Mouse (Mus musculus) heart, embryonic 12.5 days (tissue): ENCODE data around the gene Eef1g. TPM values are rescaled to one million over a fixed set of nuclear protein-coding genes. Genes with fewer than 3 reads are reported as not detected.
A peak's percentile ranks its signal among the peaks of the same experiment; 100 is the strongest.

Experiments used
- ATAC-seq: fragments of 200-750 bp; cut with Nextera tagmentation; 2 replicates; pipeline ENCODE4 v1.8.0; 2017; ENCODE audit warnings: moderate TSS enrichment, moderate library complexity; ENCODE audit not compliant: insufficient number of reproducible peaks, low FRiP score
- H3K27ac ChIP-seq: fragments of 300-500 bp; sonication (generic); 2 replicates; pipeline ENCODE4 v1.5.1; 2016; ENCODE audit warnings: mild to moderate bottlenecking, moderate library complexity; ENCODE audit not compliant: poor library complexity, severe bottlenecking
- H3K27me3 ChIP-seq: fragments of 300-500 bp; sonication (generic); replicated peaks from 2 replicates; pipeline ENCODE4 v1.6.1; 2016; ENCODE audit warnings: mild to moderate bottlenecking, moderate library complexity
- H3K36me3 ChIP-seq: fragments of 300-500 bp; sonication (generic); 2 replicates; pipeline ENCODE4 v1.6.1; 2016; ENCODE audit warnings: mild to moderate bottlenecking, moderate library complexity
- H3K4me1 ChIP-seq: fragments of 300-500 bp; sonication (generic); replicated peaks from 2 replicates; pipeline ENCODE4 v1.6.1; 2016; ENCODE audit warnings: mild to moderate bottlenecking
- H3K4me2 ChIP-seq: fragments of 300-500 bp; sonication (generic); 2 replicates; pipeline ENCODE4 v1.6.1; 2016; ENCODE audit warnings: mild to moderate bottlenecking, moderate library complexity
- H3K4me3 ChIP-seq: fragments of 300-500 bp; sonication (generic); 2 replicates; pipeline ENCODE4 v1.5.1; 2016; ENCODE audit warnings: mild to moderate bottlenecking
- H3K9ac ChIP-seq: fragments of 300-500 bp; sonication (generic); 2 replicates; pipeline ENCODE4 v1.6.1; 2016; ENCODE audit warnings: mild to moderate bottlenecking, moderate library complexity
- H3K9me3 ChIP-seq: fragments of 300-500 bp; sonication (generic); replicated peaks from 2 replicates; pipeline ENCODE4 v1.6.1; 2016; ENCODE audit warnings: mild to moderate bottlenecking, moderate library complexity
- WGBS: fragments of 180-500 bp; shearing (Covaris S2); methylation state at CpG from one replicate; pipeline ENCODE4 v1.1.7; 2016; 5-methylcytosine and 5-hydroxymethylcytosine counted together
- polyA plus RNA-seq: library from polyadenylated mRNA; unstranded; fragments of >200 nt; fragmentation: Nextera tagmentation; extraction: Ambion mirVana; gene quantifications from 2 replicates; pipeline ENCODE4 v1.2.1, GENCODE M21; 2016

Gene Eef1g
- 281 and 282 TPM in 2 replicates for polyA plus RNA-seq

DNA sequence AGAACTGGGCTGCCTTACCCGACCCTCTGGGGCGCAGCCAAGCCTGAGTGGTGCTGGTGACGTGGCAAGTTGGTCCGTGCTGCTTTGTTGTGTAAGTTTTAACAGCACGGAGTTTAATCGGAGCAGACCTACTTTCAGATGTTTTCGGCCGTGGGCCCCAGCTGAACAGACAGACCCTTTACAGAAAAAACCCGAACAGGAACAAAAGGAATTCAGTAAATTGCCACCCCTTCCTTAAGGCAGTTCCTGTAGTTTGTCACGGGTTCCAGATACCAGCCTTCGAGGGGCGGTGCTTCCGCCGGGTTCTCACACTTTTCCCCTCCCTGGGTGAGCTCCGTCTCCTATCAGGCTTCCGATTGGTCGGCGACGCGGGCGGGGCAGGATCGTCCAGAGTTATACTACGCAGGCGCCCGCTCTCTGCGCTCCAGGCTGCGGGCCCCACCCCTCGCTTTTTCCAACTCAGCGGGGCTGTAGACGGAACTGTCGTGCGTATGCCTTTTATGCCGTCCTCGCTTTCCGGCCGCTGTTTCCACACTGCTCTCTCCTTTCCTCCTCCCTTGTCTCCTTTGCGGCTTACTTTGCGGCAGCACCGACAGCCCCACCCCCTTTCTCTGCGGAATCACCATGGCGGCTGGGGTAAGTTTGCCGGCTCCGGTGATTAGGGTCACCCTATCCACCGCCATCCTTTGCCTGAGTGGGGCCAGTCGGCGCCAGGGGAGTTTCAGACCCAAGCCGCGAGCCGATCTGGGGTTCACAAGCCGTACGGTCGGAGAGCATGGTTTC lies at the start of gene Eef1g:
Gene Eef1g, plus strand, starts transcription at position 452 of the 783 bp plus-strand sequence.
- peak within 1 kb of the TSS; percentile 89 for H3K4me3 ChIP-seq
- WGBS = under 1% methylated on average over 52 of the region's 52 CpGs
- peak within 1 kb of the TSS; percentile 96 for H3K9ac ChIP-seq
- H3K27ac ChIP-seq = peak within 1 kb of the TSS; percentile 92
- peaks cover 75% of the 10 kb centered on the region for H3K36me3 ChIP-seq
- H3K27me3 ChIP-seq = no peaks in the 10 kb centered on the region
- peak within 1 kb of the TSS; percentile 93 for H3K4me2 ChIP-seq
- peak; percentile 100 for ATAC-seq
- peaks cover 23% of the 10 kb centered on the region for H3K4me1 ChIP-seq
- H3K9me3 ChIP-seq = no peaks in the 10 kb centered on the region

DNA sequence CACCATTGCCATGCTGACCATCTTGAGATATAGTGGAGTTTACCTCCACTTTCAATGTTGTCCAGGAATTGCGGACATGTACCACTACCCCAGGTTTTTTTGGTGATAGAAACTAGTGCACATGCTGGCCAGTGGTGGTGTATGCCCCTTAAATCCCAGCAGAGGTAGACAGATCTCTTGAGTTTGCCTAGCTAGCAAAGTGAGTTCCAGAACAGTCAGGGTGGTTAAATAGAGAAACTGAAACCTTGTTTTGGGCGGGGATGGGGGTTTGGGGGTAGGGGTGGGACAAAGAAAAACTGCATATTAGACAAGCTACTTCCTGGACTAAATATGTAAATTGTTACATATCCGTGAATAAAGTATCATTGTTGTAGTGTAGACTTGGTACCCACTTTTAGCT lies 47.8 kb upstream of the Eef1g start:
- no peak for ATAC-seq
- Histone ChIP-seq H3K4me3 (no peak overlapping the region), H3K9ac (no peak overlapping the region), H3K4me2 (no peak overlapping the region), H3K27ac (no peak overlapping the region), H3K4me1 (peaks cover 15% of the 10 kb centered on the region), H3K27me3 (no peaks in the 10 kb centered on the region), H3K9me3 (no peaks in the 10 kb centered on the region), H3K36me3 (peaks cover 34% of the 10 kb centered on the region)
- WGBS = 92% methylated on average over 3 of the region's 3 CpGs

DNA sequence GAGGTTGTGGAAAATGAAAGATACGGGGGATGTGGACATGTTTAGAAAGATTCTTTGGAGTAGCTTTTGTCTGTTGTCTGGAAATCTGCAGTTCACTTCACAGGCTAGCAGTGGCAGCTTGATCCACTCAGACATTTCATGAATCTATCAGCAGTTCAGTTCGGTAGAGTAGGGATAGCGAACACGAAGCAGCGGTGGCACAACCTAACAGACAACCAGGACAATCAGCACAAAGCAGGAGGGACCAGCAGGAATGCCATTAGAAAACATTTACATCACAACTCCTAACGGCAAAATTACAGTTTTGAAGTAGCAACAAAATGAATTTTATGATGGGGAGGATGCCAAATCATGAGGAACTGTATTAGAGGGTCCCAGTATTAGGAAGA lies 47.2 kb upstream of the Eef1g start:
- Histone ChIP-seq H3K4me1 (peaks cover 15% of the 10 kb centered on the region), H3K27ac (peak overlapping the region; percentile 86), H3K4me2 (peak overlapping the region; percentile 83), H3K9me3 (no peaks in the 10 kb centered on the region), H3K9ac (no peak overlapping the region), H3K4me3 (peak overlapping the region; percentile 86), H3K27me3 (no peaks in the 10 kb centered on the region), H3K36me3 (peaks cover 31% of the 10 kb centered on the region)
- no peak for ATAC-seq
- 64% methylated on average over 6 of the region's 6 CpGs for WGBS

DNA sequence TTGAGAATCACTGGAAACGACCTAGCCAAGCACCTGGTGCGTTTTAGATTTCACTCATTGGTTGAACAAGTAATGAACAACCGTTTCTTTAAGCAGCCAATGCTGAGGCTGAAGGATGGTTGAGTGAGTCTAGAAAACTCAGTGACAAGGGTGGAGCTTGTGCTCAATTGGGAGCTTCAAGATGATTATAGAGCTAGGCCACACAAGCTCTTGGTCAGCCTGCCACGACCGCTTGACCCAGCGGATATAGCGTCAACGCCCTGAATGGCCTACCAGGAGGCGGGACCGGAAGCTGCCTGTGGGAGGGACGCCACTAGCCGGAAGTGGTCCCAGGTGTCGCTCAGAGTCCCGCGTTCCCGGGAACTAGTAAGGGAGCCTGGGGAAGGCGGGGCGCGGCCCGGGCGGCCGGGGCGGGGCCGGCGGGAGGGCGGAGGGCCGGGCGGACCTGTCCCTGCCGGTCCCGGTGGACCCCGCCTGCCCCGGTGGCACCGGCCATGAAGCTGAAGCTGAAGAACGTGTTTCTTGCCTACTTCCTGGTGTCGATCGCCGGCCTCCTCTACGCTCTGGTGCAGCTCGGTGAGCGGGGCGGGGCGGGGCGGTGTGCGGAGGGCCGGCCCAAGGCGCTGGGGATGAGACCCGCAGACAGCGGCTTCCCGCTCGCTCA lies 46.6 kb upstream of the Eef1g start, which contains the start of gene B3gat3:
Gene B3gat3, plus strand, starts transcription at position 302 of the 664 bp plus-strand sequence.
- 2% methylated on average over 50 of the region's 50 CpGs for WGBS
- H3K9ac ChIP-seq = peak within 1 kb of the TSS; percentile 88
- peak; percentile 98 for ATAC-seq
- peaks cover 15% of the 10 kb centered on the region for H3K4me1 ChIP-seq
- H3K27ac ChIP-seq = peak within 1 kb of the TSS; percentile 86
- H3K4me2 ChIP-seq = peak within 1 kb of the TSS; percentile 83
- no peaks in the 10 kb centered on the region for H3K9me3 ChIP-seq
- H3K36me3 ChIP-seq = peaks cover 27% of the 10 kb centered on the region
- no peaks in the 10 kb centered on the region for H3K27me3 ChIP-seq
- peak within 1 kb of the TSS; percentile 86 for H3K4me3 ChIP-seq

DNA sequence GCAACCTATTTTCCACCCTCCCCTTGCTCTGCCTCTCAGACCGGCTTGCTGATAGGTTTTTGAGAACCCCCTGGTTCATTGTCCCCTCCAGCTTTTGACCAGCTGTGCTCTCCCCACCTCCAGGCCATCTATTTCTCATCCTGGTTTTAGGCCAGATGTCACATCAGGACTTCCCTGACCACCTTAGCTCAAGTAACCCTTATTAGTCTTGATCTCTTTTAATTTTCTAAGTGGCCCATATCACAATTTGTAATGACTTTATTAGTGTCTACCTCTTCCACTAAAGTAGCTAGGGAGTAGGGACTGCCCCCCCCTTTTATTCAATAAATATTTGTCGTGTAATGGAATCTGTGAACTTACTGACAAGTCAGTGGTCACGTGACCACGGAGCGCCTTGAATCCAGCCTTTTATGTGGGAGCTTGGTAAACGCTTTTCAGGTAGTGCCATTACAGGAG lies 46.0 kb upstream of the Eef1g start:
- WGBS = 1% methylated on average over 6 of the region's 6 CpGs
- no peak for ATAC-seq

DNA sequence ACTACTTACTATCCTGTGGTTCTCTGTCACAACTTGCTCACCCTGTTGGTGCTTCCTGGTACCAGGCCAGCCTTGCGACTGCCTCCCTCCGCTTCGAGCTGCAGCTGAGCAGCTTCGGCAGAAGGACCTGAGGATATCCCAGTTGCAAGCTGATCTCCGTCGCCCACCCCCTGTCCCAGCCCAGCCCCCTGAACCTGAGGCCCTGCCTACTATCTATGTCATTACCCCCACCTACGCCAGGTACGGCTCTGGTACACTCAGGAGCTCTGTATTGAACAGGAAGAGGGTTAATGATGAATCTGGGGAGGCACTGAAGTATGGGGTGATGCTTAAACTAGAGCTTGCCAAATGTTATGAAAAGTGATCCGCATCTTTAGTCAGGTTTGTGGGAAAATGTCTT lies 45.1 kb upstream of the Eef1g start:
- Histone ChIP-seq H3K27me3 (no peaks in the 10 kb centered on the region), H3K4me3 (no peak overlapping the region; the same call in 1 of the 2 replicates), H3K4me2 (peak overlapping the region; percentile 83), H3K4me1 (peaks cover 15% of the 10 kb centered on the region), H3K36me3 (peaks cover 27% of the 10 kb centered on the region), H3K9ac (0 out of 2 replicates have a peak overlapping the region, but pooled peaks have one; percentile 25), H3K9me3 (no peaks in the 10 kb centered on the region), H3K27ac (no peak overlapping the region)
- no peak for ATAC-seq
- 78% methylated on average over 9 of the region's 9 CpGs for WGBS

More for the DNA sequence above, 46.0 kb upstream of the Eef1g start:
- H3K27ac ChIP-seq = peak overlapping the region; percentile 86
- peak overlapping the region; percentile 83 for H3K4me2 ChIP-seq
- peaks cover 15% of the 10 kb centered on the region for H3K4me1 ChIP-seq
- peak overlapping the region; percentile 86 for H3K4me3 ChIP-seq
- H3K27me3 ChIP-seq = no peaks in the 10 kb centered on the region
- H3K36me3 ChIP-seq = peaks cover 27% of the 10 kb centered on the region
- H3K9me3 ChIP-seq = no peaks in the 10 kb centered on the region
- peak overlapping the region; percentile 88 for H3K9ac ChIP-seq

DNA sequence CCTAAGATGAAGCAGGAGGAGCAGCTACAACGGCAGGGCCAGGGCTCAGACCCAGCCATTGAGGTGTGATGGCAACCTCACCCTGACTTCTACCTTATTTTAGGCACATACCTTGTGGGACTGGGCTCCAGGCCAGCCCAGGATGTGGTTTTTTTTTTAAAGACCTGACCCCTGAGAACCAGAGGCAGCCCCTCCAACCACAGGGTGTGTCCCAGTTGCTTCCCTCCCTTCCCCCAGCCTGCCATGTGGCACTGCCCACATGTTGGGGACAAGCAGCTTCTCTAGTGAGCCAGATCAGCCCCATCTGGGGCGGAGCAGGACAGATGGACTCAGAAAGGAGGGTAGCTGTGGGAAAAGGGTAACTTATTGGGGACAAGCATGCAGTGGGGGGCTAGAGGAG lies 40.1 kb upstream of the Eef1g start:
- no peak overlapping the region for H3K9ac ChIP-seq
- H3K36me3 ChIP-seq = peaks cover 41% of the 10 kb centered on the region
- ATAC-seq = no peak
- 92% methylated on average over 2 of the region's 2 CpGs for WGBS
- no peak overlapping the region for H3K27ac ChIP-seq
- H3K4me2 ChIP-seq = no peak overlapping the region
- no peaks in the 10 kb centered on the region for H3K9me3 ChIP-seq
- no peak overlapping the region for H3K4me3 ChIP-seq
- H3K27me3 ChIP-seq = no peaks in the 10 kb centered on the region; the same call in 1 of the 2 replicates
- H3K4me1 ChIP-seq = peaks cover 19% of the 10 kb centered on the region

DNA sequence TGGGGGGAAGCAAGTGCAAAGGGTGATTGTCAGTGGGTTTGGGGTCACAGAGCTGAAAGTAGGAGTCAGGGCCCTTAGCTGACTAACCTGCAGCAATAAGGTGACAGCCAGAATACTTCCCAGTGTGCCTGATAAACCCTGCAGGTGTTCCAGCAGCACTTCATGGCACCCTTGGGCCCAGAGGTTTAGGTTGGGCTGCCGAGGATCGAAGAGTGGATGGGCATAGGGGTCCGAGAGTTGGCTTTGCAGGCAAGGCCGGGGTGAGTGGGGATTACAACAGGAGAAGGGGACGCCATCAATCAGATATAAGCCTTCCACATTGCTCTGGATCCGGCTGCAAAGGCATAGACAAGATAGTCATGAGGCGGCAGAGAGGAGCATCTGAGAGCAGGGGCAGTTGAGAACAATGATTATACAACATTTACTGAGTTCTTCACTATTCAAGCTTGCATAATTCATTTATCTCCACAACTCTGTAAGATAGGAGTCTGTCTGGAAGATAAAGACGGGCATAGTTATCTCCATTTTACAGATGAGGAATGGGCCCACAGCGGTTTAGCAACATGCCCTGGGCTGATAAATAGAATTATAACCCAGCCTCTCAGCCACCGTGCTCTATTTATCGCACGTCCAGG lies 38.8 kb upstream of the Eef1g start:
- Histone ChIP-seq H3K9ac (no peak overlapping the region), H3K4me2 (no peak overlapping the region), H3K4me1 (peaks cover 18% of the 10 kb centered on the region), H3K9me3 (no peaks in the 10 kb centered on the region), H3K27me3 (no peaks in the 10 kb centered on the region; the same call in 1 of the 2 replicates), H3K27ac (no peak overlapping the region), H3K36me3 (peaks cover 40% of the 10 kb centered on the region), H3K4me3 (no peak overlapping the region)
- 84% methylated on average over 12 of the region's 12 CpGs for WGBS
- no peak for ATAC-seq

DNA sequence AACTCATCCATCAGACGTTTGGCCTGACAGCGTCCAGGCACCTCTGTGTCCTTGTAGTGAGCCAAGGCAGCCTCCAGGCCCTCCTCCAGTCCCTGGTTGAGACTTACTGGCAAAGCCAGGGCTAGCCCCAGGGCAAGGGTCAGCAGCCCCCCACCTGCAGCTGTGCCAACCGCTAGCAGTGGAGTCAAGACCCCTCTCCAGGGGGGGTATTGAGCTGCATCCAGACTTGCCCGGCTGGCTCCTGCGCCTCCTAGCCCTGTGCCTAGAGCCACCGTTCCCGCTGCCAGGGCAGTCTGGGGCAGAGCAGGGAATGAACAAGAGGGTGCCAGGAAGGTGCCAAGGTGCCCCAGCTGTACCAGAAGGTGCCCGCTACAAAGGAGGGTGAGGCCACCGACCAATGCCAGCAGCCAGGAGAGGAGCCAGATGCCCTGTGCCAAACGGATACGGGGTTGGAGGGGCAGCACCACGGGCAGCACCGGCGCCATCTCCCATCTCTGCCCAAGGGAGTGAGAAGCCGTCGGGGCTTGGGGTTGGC lies 38.1 kb upstream of the Eef1g start:
- H3K4me1 ChIP-seq = peaks cover 18% of the 10 kb centered on the region
- ATAC-seq = no peak
- peak overlapping the region; percentile 85 for H3K9ac ChIP-seq
- H3K27me3 ChIP-seq = no peaks in the 10 kb centered on the region; the same call in 1 of the 2 replicates
- H3K4me2 ChIP-seq = peak overlapping the region; percentile 82
- peak overlapping the region; percentile 70 for H3K4me3 ChIP-seq
- WGBS = 19% methylated on average over 16 of the region's 16 CpGs
- no peak overlapping the region for H3K27ac ChIP-seq
- peaks cover 47% of the 10 kb centered on the region for H3K36me3 ChIP-seq
- no peaks in the 10 kb centered on the region for H3K9me3 ChIP-seq

DNA sequence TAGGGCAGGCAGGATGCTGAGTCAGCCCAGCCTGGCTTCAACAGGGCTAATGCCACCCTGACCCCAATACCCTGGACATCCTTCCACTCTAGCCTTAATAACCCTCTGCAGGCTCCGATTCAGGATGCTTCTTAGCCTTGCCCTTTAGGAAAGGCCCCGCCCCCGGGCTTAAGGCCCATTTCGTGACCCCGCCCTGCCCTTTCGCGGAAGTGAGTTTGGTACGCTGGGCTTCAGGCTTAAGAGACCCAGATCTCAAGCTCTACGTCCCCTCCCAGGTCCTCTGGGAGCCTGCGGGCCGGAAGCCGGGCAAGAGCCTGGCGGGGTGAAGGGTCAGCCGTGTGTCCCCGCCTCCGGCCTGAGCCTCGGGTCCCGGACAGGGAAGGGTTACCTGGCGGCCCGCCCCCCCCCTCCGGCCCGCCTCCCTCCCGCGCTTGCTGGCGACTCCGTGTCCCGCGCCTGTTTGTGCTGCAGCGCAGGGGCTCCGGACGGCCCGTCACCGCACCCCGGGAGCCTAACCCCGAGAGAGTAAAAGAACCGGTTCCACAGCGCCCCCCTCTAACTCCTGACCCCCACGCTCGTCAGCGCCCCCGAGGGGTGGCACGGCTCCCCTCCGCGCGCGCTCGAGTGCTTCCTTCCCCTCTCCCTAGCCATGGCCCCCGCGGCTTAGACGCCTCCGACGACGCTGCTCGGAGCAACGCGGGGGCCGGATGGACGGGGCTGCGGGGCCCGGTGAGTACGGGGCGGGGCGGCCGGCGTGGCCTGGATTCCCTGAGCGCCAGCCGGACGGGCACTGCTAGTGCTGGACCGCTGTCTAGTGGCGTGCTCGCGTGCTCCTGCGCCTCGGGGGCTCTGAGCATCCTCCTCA lies 37.4 kb upstream of the Eef1g start, which contains the start of the genes Rom1 and Eml3:
Gene Rom1, minus strand, starts transcription at position 133 of the 865 bp plus-strand sequence.
Gene Eml3, plus strand, starts transcription at position 329 of the 865 bp plus-strand sequence.
- Histone ChIP-seq H3K4me1 (peaks cover 18% of the 10 kb centered on the region), H3K36me3 (peaks cover 50% of the 10 kb centered on the region), H3K9me3 (no peaks in the 10 kb centered on the region), H3K9ac (peak within 1 kb of the TSS; percentile 85), H3K4me3 (peak within 1 kb of the TSS; percentile 70), H3K27me3 (no peaks in the 10 kb centered on the region; the same call in 1 of the 2 replicates), H3K27ac (peak within 1 kb of the TSS; percentile 75), H3K4me2 (peak within 1 kb of the TSS; percentile 82)
- under 1% methylated on average over 74 of the region's 74 CpGs for whole genome bisulfite sequencing
- ATAC-seq = peak; percentile 85
